Mouse (Mus musculus): ENCODE measurements around the gene Pnmal1. TPM values are rescaled to one million over a fixed set of nuclear protein-coding genes. Genes with fewer than 3 reads are reported as not detected.

Gene Pnmal1
- total and polyA plus RNA-seq, 2 experiments from 2014 or later, result 61.5 to 64.8 TPM

GRCm38 (mm10) chr7:16955712-16956111 lies 3.8 kb upstream of the Pnmal1 start:
- no peak overlapping the region for H3K9ac ChIP-seq
- H3K9me3 ChIP-seq (ENCODE audit: low read length), result no peaks in the 10 kb centered on the region
- TF ChIP-seq CTCF (IDR thresholded peaks at IDR 0.05; ENCODE audit: low read depth), result no peak
- peaks cover 30% of the 10 kb centered on the region for H3K4me1 ChIP-seq (ENCODE audit: insufficient read depth)
- no peak overlapping the region for H3K4me2 ChIP-seq (ENCODE audit: low read depth)
- no peak for DNase-seq
- H3K27me3 ChIP-seq (ENCODE audit: insufficient read depth, low read length), result no peaks in the 10 kb centered on the region
- 89% methylated on average over 4 of the region's 4 CpGs for WGBS
- H3K4me3 ChIP-seq (ENCODE audit: low read depth, low read length), result no peak overlapping the region
- no peaks in the 10 kb centered on the region for H3K36me3 ChIP-seq (ENCODE audit: insufficient read depth)
- no peak for ATAC-seq
- H3K27ac ChIP-seq (ENCODE audit: low read depth, low read length), result peak overlapping the region; percentile 96; the same call in 1 of the 2 replicates

GRCm38 (mm10) chr7:16956410-16957265 lies 2.8 kb upstream of the Pnmal1 start:
- no peaks in the 10 kb centered on the region for H3K9me3 ChIP-seq (ENCODE audit: low read length)
- peak overlapping the region; percentile 33; the same call in 1 of the 2 replicates for H3K9ac ChIP-seq
- H3K4me3 ChIP-seq (ENCODE audit: low read depth, low read length), result no peak overlapping the region
- peak overlapping the region; percentile 37 for H3K4me2 ChIP-seq (ENCODE audit: low read depth)
- H3K36me3 ChIP-seq (ENCODE audit: insufficient read depth), result no peaks in the 10 kb centered on the region
- TF ChIP-seq CTCF (IDR thresholded peaks at IDR 0.05; ENCODE audit: low read depth), result no peak
- DNase-seq (peak; percentile 89), ATAC-seq (peak; percentile 84)
- H3K4me1 ChIP-seq (ENCODE audit: insufficient read depth), result peaks cover 30% of the 10 kb centered on the region
- WGBS, result 24% methylated on average over 15 of the region's 15 CpGs
- no peaks in the 10 kb centered on the region for H3K27me3 ChIP-seq (ENCODE audit: insufficient read depth, low read length)
- H3K27ac ChIP-seq (ENCODE audit: low read depth, low read length), result peak overlapping the region; percentile 96

- no peak for DNase-seq
- H3K9me3 ChIP-seq (ENCODE audit: low read length), result no peaks in the 10 kb centered on the region
- H3K9ac ChIP-seq, result no peak overlapping the region
- 0 out of 2 replicates have a peak overlapping the region, but pooled peaks have one; percentile 1 for H3K4me2 ChIP-seq (ENCODE audit: low read depth)
- WGBS, result 84% methylated on average over 5 of the region's 5 CpGs
- peaks cover 26% of the 10 kb centered on the region for H3K4me1 ChIP-seq (ENCODE audit: insufficient read depth)
- no peaks in the 10 kb centered on the region for H3K27me3 ChIP-seq (ENCODE audit: insufficient read depth, low read length)
- no peak overlapping the region for H3K4me3 ChIP-seq (ENCODE audit: low read depth, low read length)
- TF ChIP-seq CTCF (IDR thresholded peaks at IDR 0.05; ENCODE audit: low read depth), result no peak
- no peak overlapping the region for H3K27ac ChIP-seq (ENCODE audit: low read depth, low read length)
- ATAC-seq, result no peak
- no peaks in the 10 kb centered on the region for H3K36me3 ChIP-seq (ENCODE audit: insufficient read depth)
Observed at GRCm38 (mm10) chr7:16961678-16962077, 2.2 kb downstream of the Pnmal1 start.

- H3K27ac ChIP-seq (ENCODE audit: low read depth, low read length), result no peak overlapping the region
- H3K36me3 ChIP-seq (ENCODE audit: insufficient read depth), result no peaks in the 10 kb centered on the region
- no peak overlapping the region for H3K9ac ChIP-seq
- 89% methylated on average over 6 of the region's 6 CpGs for WGBS
- no peak overlapping the region for H3K4me2 ChIP-seq (ENCODE audit: low read depth)
- H3K27me3 ChIP-seq (ENCODE audit: insufficient read depth, low read length), result no peaks in the 10 kb centered on the region
- ATAC-seq (no peak), DNase-seq (no peak)
- H3K4me3 ChIP-seq (ENCODE audit: low read depth, low read length), result no peak overlapping the region
- H3K4me1 ChIP-seq (ENCODE audit: insufficient read depth), result no peaks in the 10 kb centered on the region
- H3K9me3 ChIP-seq (ENCODE audit: low read length), result no peaks in the 10 kb centered on the region
- no peak for TF ChIP-seq CTCF (IDR thresholded peaks at IDR 0.05; ENCODE audit: low read depth)
Observed at GRCm38 (mm10) chr7:16968414-16968813, 8.9 kb downstream of the Pnmal1 start.

GRCm38 (mm10) chr7:16971160-16971559 lies 11.7 kb downstream of the Pnmal1 start:
- no peak for TF ChIP-seq CTCF (IDR thresholded peaks at IDR 0.05; ENCODE audit: low read depth)
- WGBS, result 95% methylated on average over 3 of the region's 3 CpGs
- DNase-seq (no peak), ATAC-seq (no peak)
- no peak overlapping the region for H3K4me3 ChIP-seq (ENCODE audit: low read depth, low read length)
- H3K4me1 ChIP-seq (ENCODE audit: insufficient read depth), result no peaks in the 10 kb centered on the region
- H3K36me3 ChIP-seq (ENCODE audit: insufficient read depth), result no peaks in the 10 kb centered on the region
- no peak overlapping the region for H3K27ac ChIP-seq (ENCODE audit: low read depth, low read length)
- no peaks in the 10 kb centered on the region for H3K9me3 ChIP-seq (ENCODE audit: low read length)
- H3K9ac ChIP-seq, result no peak overlapping the region
- no peak overlapping the region for H3K4me2 ChIP-seq (ENCODE audit: low read depth)
- H3K27me3 ChIP-seq (ENCODE audit: insufficient read depth, low read length), result no peaks in the 10 kb centered on the region

GRCm38 (mm10) chr7:16974018-16974417 lies 14.5 kb downstream of the Pnmal1 start:
- ATAC-seq (no peak), DNase-seq (no peak)
- Histone ChIP-seq H3K27ac (ENCODE audit: low read depth, low read length) (no peak overlapping the region), H3K4me3 (ENCODE audit: low read depth, low read length) (no peak overlapping the region), H3K4me1 (ENCODE audit: insufficient read depth) (no peaks in the 10 kb centered on the region), H3K4me2 (ENCODE audit: low read depth) (no peak overlapping the region), H3K36me3 (ENCODE audit: insufficient read depth) (no peaks in the 10 kb centered on the region), H3K9ac (no peak overlapping the region), H3K27me3 (ENCODE audit: insufficient read depth, low read length) (no peaks in the 10 kb centered on the region), H3K9me3 (ENCODE audit: low read length) (no peaks in the 10 kb centered on the region)
- no peak for TF ChIP-seq CTCF (IDR thresholded peaks at IDR 0.05; ENCODE audit: low read depth)
- 62% methylated on average over 6 of the region's 6 CpGs for WGBS

- DNase-seq, result no peak
- no peak overlapping the region for H3K27ac ChIP-seq (ENCODE audit: low read depth, low read length)
- H3K4me3 ChIP-seq (ENCODE audit: low read depth, low read length), result no peak overlapping the region
- no peak overlapping the region for H3K4me2 ChIP-seq (ENCODE audit: low read depth)
- ATAC-seq, result no peak
- no peaks in the 10 kb centered on the region for H3K27me3 ChIP-seq (ENCODE audit: insufficient read depth, low read length)
- H3K36me3 ChIP-seq (ENCODE audit: insufficient read depth), result no peaks in the 10 kb centered on the region
- peaks cover 4% of the 10 kb centered on the region for H3K4me1 ChIP-seq (ENCODE audit: insufficient read depth)
- no peak for TF ChIP-seq CTCF (IDR thresholded peaks at IDR 0.05; ENCODE audit: low read depth)
- WGBS, result 63% methylated on average over 8 of the region's 8 CpGs
- no peak overlapping the region for H3K9ac ChIP-seq
- no peaks in the 10 kb centered on the region for H3K9me3 ChIP-seq (ENCODE audit: low read length)
Observed at GRCm38 (mm10) chr7:16976298-16976697, 16.8 kb downstream of the Pnmal1 start.

Measured in forebrain, postnatal 0 days (tissue).